Mouse (Mus musculus): Measurements from ENCODE around the gene Sec14l4. TPM values are rescaled to one million over a fixed set of nuclear protein-coding genes. Genes with fewer than 3 reads are reported as not detected.

The Sec14l4 gene
- polyA plus RNA-seq, 1 experiment, result 5.2 TPM

- H3K36me3 ChIP-seq (ENCODE audit: control insufficient read depth, insufficient read depth, low read length, poor library complexity, severe bottlenecking), result no peaks in the 10 kb centered on the region; the same call in none of the 2 replicates
Observed at GRCm38 (mm10) chr11:4094378-4095170, 63.3 kb downstream of the Sec14l4 start.

DNA sequence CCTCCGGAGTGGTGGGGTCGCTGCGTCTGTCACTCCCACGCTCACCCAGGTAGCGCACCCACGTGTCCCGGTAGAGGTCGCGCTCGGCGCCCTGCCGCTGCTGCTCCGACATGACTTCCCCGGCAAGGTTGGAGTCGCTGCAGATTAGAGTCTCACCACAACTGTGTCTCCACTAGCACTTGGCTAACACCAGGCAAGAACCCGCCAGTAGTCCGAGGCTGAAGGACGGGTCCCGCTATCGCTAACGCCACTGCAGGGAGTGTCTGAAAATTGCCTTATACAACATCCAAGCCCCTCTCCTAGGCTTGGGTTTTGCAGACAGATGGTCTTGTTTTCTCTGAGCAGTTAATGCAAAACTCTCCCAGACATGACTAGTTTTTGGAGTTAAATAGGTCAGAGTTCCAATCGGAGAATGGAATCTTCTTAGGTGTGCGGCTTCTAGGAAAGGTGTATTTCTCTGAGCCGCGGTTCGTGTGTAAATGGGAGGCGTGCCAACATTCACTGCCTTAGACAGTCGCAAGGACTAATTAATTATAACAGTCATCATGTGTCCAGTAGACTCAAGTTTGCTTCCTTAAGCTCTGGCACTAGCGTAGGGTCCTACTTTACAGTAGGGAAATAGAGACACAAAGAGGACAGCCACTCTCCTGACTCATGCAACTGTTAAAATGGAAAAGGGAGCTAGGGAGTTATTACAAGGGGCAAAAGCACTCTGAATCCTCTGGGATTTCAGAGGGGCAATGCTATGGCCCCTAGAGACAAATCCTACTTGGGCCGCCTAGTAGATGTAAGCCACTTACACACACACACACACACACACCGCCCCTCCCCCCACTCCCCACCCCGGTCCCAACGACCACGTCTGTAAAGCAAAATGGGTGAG, 64.2 kb downstream of the Sec14l4 start, which contains the start of gene Mtfp1:
TSS of gene Mtfp1 (minus strand) at position 275 of the 883 bp plus-strand sequence.
- H3K4me1 ChIP-seq (ENCODE audit: control insufficient read depth, insufficient read depth, low read length), result no peaks in the 10 kb centered on the region
- H3K27ac ChIP-seq (ENCODE audit: insufficient read depth, low read length), result peak within 1 kb of the TSS; percentile 62
- no peaks in the 10 kb centered on the region; the same call in none of the 2 replicates for H3K36me3 ChIP-seq (ENCODE audit: control insufficient read depth, insufficient read depth, low read length, poor library complexity, severe bottlenecking)
- peak within 1 kb of the TSS; percentile 90 for H3K4me3 ChIP-seq (ENCODE audit: low read depth, low read length)
- TF ChIP-seq CTCF (IDR thresholded peaks at IDR 0.05; ENCODE audit: low read depth, low read length) (no peak), POLR2A (IDR thresholded peaks at IDR 0.05; ENCODE audit: insufficient read depth, low read length) (no peak), EP300 (IDR thresholded peaks at IDR 0.05; ENCODE audit: insufficient read depth, low read depth, low read length) (no peak)
- H3K9ac ChIP-seq (ENCODE audit: low read depth, poor library complexity, severe bottlenecking), result peak within 1 kb of the TSS; percentile 70
- H3K9me3 ChIP-seq (replicated peaks; ENCODE audit: control insufficient read depth, insufficient read depth, low read length, poor library complexity, severe bottlenecking), result no peaks in the 10 kb centered on the region; the same call in 1 of the 2 replicates
- H3K27me3 ChIP-seq (ENCODE audit: control insufficient read depth, insufficient read depth, low read length, poor library complexity, severe bottlenecking), result no peaks in the 10 kb centered on the region

More at GRCm38 (mm10) chr11:4094378-4095170, 63.3 kb downstream of the Sec14l4 start:
- peak overlapping the region; percentile 70 for H3K9ac ChIP-seq (ENCODE audit: low read depth, poor library complexity, severe bottlenecking)
- H3K4me1 ChIP-seq (ENCODE audit: control insufficient read depth, insufficient read depth, low read length), result no peaks in the 10 kb centered on the region
- H3K4me3 ChIP-seq (ENCODE audit: low read depth, low read length), result peak overlapping the region; percentile 90
- peak; percentile 75 for TF ChIP-seq CTCF (IDR thresholded peaks at IDR 0.05; ENCODE audit: low read depth, low read length)
- TF ChIP-seq EP300 (IDR thresholded peaks at IDR 0.05; ENCODE audit: insufficient read depth, low read depth, low read length), result 0 out of 2 replicates have a peak, but pooled peaks have one; percentile 45
- no peak for TF ChIP-seq POLR2A (IDR thresholded peaks at IDR 0.05; ENCODE audit: insufficient read depth, low read length)
- peak overlapping the region; percentile 21; the same call in 1 of the 2 replicates for H3K27ac ChIP-seq (ENCODE audit: insufficient read depth, low read length)
- H3K9me3 ChIP-seq (replicated peaks; ENCODE audit: control insufficient read depth, insufficient read depth, low read length, poor library complexity, severe bottlenecking), result no peaks in the 10 kb centered on the region; the same call in 1 of the 2 replicates
- no peaks in the 10 kb centered on the region for H3K27me3 ChIP-seq (ENCODE audit: control insufficient read depth, insufficient read depth, low read length, poor library complexity, severe bottlenecking)

DNA sequence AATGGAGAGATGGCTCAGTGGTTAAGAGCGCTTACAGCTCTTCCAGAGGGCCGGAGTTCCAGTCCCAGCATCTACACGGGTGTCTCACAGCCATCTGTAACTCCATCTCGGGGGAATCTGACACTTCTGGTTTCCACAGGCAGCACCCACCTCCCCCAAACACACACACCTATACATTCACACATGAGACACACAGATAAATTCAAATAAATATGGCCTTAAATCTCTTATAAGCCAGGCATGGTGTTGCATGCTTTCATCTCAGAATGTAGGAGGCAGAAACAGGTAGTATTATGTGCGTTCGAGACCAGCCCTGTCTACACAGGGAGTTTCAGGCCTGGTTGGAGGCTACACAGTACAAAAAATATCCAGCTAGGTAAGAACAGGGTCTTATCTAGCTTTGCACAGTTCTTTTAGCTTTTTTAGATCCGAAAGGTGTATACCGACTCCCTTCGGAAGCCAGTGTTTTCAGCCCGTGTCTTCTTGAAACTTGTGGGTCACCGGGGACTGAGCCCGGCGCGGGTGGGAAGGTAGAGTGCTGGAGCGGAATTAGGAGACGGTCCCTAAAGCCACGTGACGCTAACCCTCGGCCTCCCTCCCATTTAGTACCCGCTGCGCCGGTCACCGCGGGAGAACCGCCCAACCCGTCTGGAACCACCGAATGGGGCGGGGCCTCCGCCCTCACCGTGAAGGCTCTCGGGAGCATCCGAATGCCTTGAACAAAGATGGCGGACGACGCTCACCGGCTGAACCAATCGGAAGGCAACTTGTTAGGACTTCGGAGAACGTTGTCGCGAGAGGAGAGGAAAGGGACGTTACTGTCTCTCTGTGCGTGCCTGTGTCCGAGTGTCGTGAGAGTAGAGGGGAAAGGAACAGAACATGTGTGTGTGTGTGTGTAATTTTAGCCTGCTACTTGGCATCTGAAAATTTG, 65.1 kb downstream of the Sec14l4 start:
- TF ChIP-seq EP300 (IDR thresholded peaks at IDR 0.05; ENCODE audit: insufficient read depth, low read depth, low read length), result peak; percentile 75
- peak; percentile 96 for TF ChIP-seq POLR2A (IDR thresholded peaks at IDR 0.05; ENCODE audit: insufficient read depth, low read length)
- no peak for TF ChIP-seq CTCF (IDR thresholded peaks at IDR 0.05; ENCODE audit: low read depth, low read length)
- Histone ChIP-seq H3K36me3 (ENCODE audit: control insufficient read depth, insufficient read depth, low read length, poor library complexity, severe bottlenecking) (no peaks in the 10 kb centered on the region; the same call in none of the 2 replicates), H3K27ac (ENCODE audit: insufficient read depth, low read length) (peak overlapping the region; percentile 80), H3K4me1 (ENCODE audit: control insufficient read depth, insufficient read depth, low read length) (no peaks in the 10 kb centered on the region), H3K27me3 (ENCODE audit: control insufficient read depth, insufficient read depth, low read length, poor library complexity, severe bottlenecking) (no peaks in the 10 kb centered on the region), H3K9ac (ENCODE audit: low read depth, poor library complexity, severe bottlenecking) (peak overlapping the region; percentile 86), H3K4me3 (ENCODE audit: low read depth, low read length) (peak overlapping the region; percentile 91), H3K9me3 (replicated peaks; ENCODE audit: control insufficient read depth, insufficient read depth, low read length, poor library complexity, severe bottlenecking) (no peaks in the 10 kb centered on the region)

DNA sequence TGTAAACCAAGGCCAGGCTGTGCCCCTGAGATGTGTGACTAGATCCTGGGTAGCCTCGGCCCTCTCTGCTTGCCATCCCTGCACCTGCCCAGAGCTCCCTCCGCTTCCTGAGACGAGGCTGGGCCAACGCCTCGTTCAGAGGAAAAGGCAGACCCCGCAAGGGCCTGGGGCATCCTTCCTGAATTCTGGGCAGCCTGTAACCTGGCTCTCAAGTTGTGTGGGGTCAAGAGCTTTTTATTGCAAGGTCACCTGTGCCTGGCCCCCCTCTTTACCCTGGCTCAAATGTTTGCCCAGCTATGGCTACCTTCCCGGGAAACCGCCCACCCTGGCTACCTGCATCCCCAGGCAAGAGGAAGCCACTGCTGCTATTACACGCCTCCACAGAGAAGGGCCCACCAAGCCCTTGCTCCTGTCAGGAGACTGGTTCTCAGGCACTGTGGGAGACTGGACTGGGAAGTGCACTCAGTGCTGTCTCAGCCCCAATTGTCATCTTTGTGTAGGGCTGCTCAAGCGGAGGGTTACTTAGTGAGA, 65.9 kb downstream of the Sec14l4 start:
- TF ChIP-seq POLR2A (IDR thresholded peaks at IDR 0.05; ENCODE audit: insufficient read depth, low read length) (no peak), CTCF (IDR thresholded peaks at IDR 0.05; ENCODE audit: low read depth, low read length) (no peak)
- peak overlapping the region; percentile 80 for H3K27ac ChIP-seq (ENCODE audit: insufficient read depth, low read length)
- H3K27me3 ChIP-seq (ENCODE audit: control insufficient read depth, insufficient read depth, low read length, poor library complexity, severe bottlenecking), result no peaks in the 10 kb centered on the region
- peak overlapping the region; percentile 86 for H3K9ac ChIP-seq (ENCODE audit: low read depth, poor library complexity, severe bottlenecking)
- peak overlapping the region; percentile 91 for H3K4me3 ChIP-seq (ENCODE audit: low read depth, low read length)
- no peaks in the 10 kb centered on the region for H3K4me1 ChIP-seq (ENCODE audit: control insufficient read depth, insufficient read depth, low read length)
- no peaks in the 10 kb centered on the region for H3K9me3 ChIP-seq (replicated peaks; ENCODE audit: control insufficient read depth, insufficient read depth, low read length, poor library complexity, severe bottlenecking)
- no peaks in the 10 kb centered on the region; the same call in none of the 2 replicates for H3K36me3 ChIP-seq (ENCODE audit: control insufficient read depth, insufficient read depth, low read length, poor library complexity, severe bottlenecking)

Other genes starting within 250 kb of the Sec14l4 start
- 0.67 and 1.5 TPM in 2 replicates for gene Osbp2, start 167.6 kb upstream of the Sec14l4 start, polyA plus RNA-seq (2011; ENCODE audit: insufficient read depth, insufficient read length, low read depth, missing spikeins)
- 0.72 and 1.1 TPM in 2 replicates for gene 4921536K21Rik, start 136.4 kb upstream of the Sec14l4 start, polyA plus RNA-seq (2011; ENCODE audit: insufficient read depth, insufficient read length, low read depth, missing spikeins)
- 3.3 and 4.0 TPM in 2 replicates for gene Dusp18, start 136.2 kb upstream of the Sec14l4 start, polyA plus RNA-seq (2011; ENCODE audit: insufficient read depth, insufficient read length, low read depth, missing spikeins)
- 2.9 and 3.1 TPM in 2 replicates for gene Slc35e4, start 116.8 kb upstream of the Sec14l4 start, polyA plus RNA-seq (2011; ENCODE audit: insufficient read depth, insufficient read length, low read depth, missing spikeins)
- gene Tcn2, start 99.3 kb upstream of the Sec14l4 start, polyA plus RNA-seq (2011; ENCODE audit: insufficient read depth, insufficient read length, low read depth, missing spikeins), result 45.8 and 47.8 TPM in 2 replicates
- 248 and 252 TPM in 2 replicates for gene Pes1, start 67.5 kb upstream of the Sec14l4 start, polyA plus RNA-seq (2011; ENCODE audit: insufficient read depth, insufficient read length, low read depth, missing spikeins)
- not detected in 2 replicates for gene 4930556J24Rik, start 54.7 kb upstream of the Sec14l4 start, polyA plus RNA-seq (2011; ENCODE audit: insufficient read depth, insufficient read length, low read depth, missing spikeins)
- 1.6 and 1.8 TPM in 2 replicates for gene Gal3st1, start 47.8 kb upstream of the Sec14l4 start, polyA plus RNA-seq (2011; ENCODE audit: insufficient read depth, insufficient read length, low read depth, missing spikeins)
- not detected in 2 replicates for gene Sec14l3, start 33.4 kb downstream of the Sec14l4 start, polyA plus RNA-seq (2011; ENCODE audit: insufficient read depth, insufficient read length, low read depth, missing spikeins)
- gene Mtfp1, start 64.0 kb downstream of the Sec14l4 start, polyA plus RNA-seq (2011; ENCODE audit: insufficient read depth, insufficient read length, low read depth, missing spikeins), result 8.3 and 10.9 TPM in 2 replicates
- 4.2 and 5.4 TPM in 2 replicates for gene Sec14l2, start 92.0 kb downstream of the Sec14l4 start, polyA plus RNA-seq (2011; ENCODE audit: insufficient read depth, insufficient read length, low read depth, missing spikeins)
- 8.0 and 8.9 TPM in 2 replicates for gene Rnf215, start 103.7 kb downstream of the Sec14l4 start, polyA plus RNA-seq (2011; ENCODE audit: insufficient read depth, insufficient read length, low read depth, missing spikeins)
- gene Ccdc157, start 128.8 kb downstream of the Sec14l4 start, polyA plus RNA-seq (2011; ENCODE audit: insufficient read depth, insufficient read length, low read depth, missing spikeins), result 3.7 and 5.8 TPM in 2 replicates
- gene Sf3a1, start 128.9 kb downstream of the Sec14l4 start, polyA plus RNA-seq (2011; ENCODE audit: insufficient read depth, insufficient read length, low read depth, missing spikeins), result 117 and 125 TPM in 2 replicates
- 19.9 and 20.5 TPM in 2 replicates for gene Tbc1d10a, start 155.3 kb downstream of the Sec14l4 start, polyA plus RNA-seq (2011; ENCODE audit: insufficient read depth, insufficient read length, low read depth, missing spikeins)
- gene Castor1, start 186.8 kb downstream of the Sec14l4 start, polyA plus RNA-seq (2011; ENCODE audit: insufficient read depth, insufficient read length, low read depth, missing spikeins), result 29.6 and 35.2 TPM in 2 replicates
- gene Osm, start 205.0 kb downstream of the Sec14l4 start, polyA plus RNA-seq (2011; ENCODE audit: insufficient read depth, insufficient read length, low read depth, missing spikeins), result 0.52 and 0.88 TPM in 2 replicates
- gene Lif, start 226.1 kb downstream of the Sec14l4 start, polyA plus RNA-seq (2011; ENCODE audit: insufficient read depth, insufficient read length, low read depth, missing spikeins), result 12.1 and 13.3 TPM in 2 replicates